Mouse (Mus musculus) liver, postnatal 0 days (tissue): ENCODE measurements around the gene Stk19.

Experiments
- CTCF ChIP-seq: sonication (generic); IDR thresholded peaks from 2 replicates; pipeline ENCODE4 v1.5.1; 2016; ENCODE audit warnings: antibody characterized with exemption, low read depth
- EP300 ChIP-seq: IDR thresholded peaks from 2 replicates; pipeline ENCODE4 v1.6.1; 2016; ENCODE audit warnings: antibody characterized with exemption, low read depth, mild to moderate bottlenecking

DNA sequence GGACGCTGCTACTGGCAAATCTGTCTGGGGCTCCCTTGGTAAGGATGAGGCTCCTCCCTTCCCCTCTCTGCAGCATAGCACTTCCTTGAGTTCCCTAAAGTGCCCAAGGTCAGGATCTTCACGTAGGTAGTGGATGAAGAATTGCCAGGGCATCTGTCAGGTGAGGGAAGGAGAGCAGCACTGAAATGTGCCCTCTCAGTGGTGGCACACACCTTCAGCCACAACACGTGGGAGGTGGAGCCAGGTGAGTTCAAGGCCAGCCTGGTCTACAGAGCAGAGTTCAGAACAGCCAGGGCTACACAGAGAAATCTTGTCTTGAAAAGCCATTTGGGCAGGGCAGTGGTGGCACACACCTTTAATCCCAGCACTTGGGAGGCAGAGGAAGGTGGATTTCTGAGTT lies 18.0 kb upstream of the Stk19 start:
- no peak for TF ChIP-seq CTCF
- TF ChIP-seq EP300: no peak
